Mouse (Mus musculus) liver, embryonic 16.5 days (tissue): ENCODE measurements around the gene Lmx1b. TPM values are rescaled to one million over a fixed set of nuclear protein-coding genes. Genes with fewer than 3 reads are reported as not detected.

Experiments
- ATAC-seq: fragments of 200-750 bp; cut with Nextera tagmentation; 2 replicates; pipeline ENCODE4 v1.8.0; 2017; ENCODE audit warnings: low read depth, mild to moderate bottlenecking, moderate number of reproducible peaks, moderate library complexity
- H3K27ac ChIP-seq: fragments of 300-500 bp; sonication (generic); 2 replicates; pipeline ENCODE4 v1.5.1; 2014; ENCODE audit warnings: mild to moderate bottlenecking, low read length
- H3K27me3 ChIP-seq: fragments of 300-500 bp; sonication (generic); 2 replicates; pipeline ENCODE4 v1.6.1; 2014; ENCODE audit warnings: low read depth, low read length, mixed read lengths; ENCODE audit not compliant: control insufficient read depth, insufficient read depth
- H3K36me3 ChIP-seq: fragments of 300-500 bp; sonication (generic); 2 replicates; pipeline ENCODE4 v1.6.1; 2014; ENCODE audit warnings: mild to moderate bottlenecking; ENCODE audit not compliant: control insufficient read depth, insufficient read depth
- H3K4me1 ChIP-seq: fragments of 300-500 bp; sonication (generic); 2 replicates; pipeline ENCODE4 v1.6.1; 2014; ENCODE audit warnings: low read depth, low read length, mixed read lengths; ENCODE audit not compliant: control insufficient read depth
- H3K4me2 ChIP-seq: fragments of 300-500 bp; sonication (generic); 2 replicates; pipeline ENCODE4 v1.6.1; 2014; ENCODE audit warnings: low read depth, low read length, mixed read lengths
- H3K4me3 ChIP-seq: fragments of 300-500 bp; sonication (generic); 2 replicates; pipeline ENCODE4 v1.5.1; 2014; ENCODE audit warnings: low read depth, mild to moderate bottlenecking, low read length
- H3K9ac ChIP-seq: fragments of 300-500 bp; sonication (generic); 2 replicates; pipeline ENCODE4 v1.6.1; 2014; ENCODE audit warnings: low read depth, low read length
- H3K9me3 ChIP-seq: fragments of 300-500 bp; sonication (generic); replicated peaks from 2 replicates; pipeline ENCODE4 v1.6.1; 2016; ENCODE audit warnings: low read length; ENCODE audit not compliant: control insufficient read depth
- WGBS: fragments of 180-500 bp; shearing (Covaris S2); extraction: QIAGEN DNeasy Blood & Tissue Kit; methylation state at CpG from one replicate; pipeline ENCODE4 v1.1.7; 2014; ENCODE audit not compliant: insufficient replicate concordance; 5-methylcytosine and 5-hydroxymethylcytosine counted together
- polyA plus RNA-seq: library from polyadenylated mRNA; unstranded; fragments of >200 nt; fragmentation: Nextera tagmentation; extraction: Ambion mirVana; gene quantifications from 2 replicates; pipeline ENCODE4 v1.2.1, GENCODE M21; 2015

Lmx1b gene
- polyA plus RNA-seq, 1 experiment from 2014 or later = not detected

DNA sequence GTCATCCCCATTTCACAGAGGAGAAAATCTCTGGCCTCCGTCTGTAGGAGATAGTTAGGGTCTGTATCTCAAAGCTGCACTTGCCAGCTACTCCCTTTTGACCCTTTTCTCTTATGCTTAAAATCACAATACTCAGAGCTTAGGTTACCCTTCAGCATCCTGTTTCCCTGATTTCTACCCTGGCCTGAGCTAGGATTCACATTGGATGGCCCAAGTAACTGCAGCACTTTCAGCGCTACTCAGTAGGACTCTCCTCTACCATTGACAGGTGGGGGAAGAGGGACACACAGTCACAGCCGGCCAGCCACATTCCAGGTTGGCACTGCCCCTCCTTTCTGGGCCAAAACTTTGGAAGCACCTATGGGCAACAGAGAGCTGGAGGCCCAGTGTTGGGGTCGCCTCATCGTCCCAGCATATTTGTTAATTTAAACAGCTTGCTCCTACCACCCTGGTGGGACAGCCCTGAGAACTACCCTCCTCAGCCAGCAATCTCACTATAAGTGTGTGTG lies 7.7 kb downstream of the Lmx1b start:
- no peaks in the 10 kb centered on the region for H3K36me3 ChIP-seq
- WGBS = 4% methylated on average over 5 of the region's 5 CpGs

GRCm38 (mm10) chr2:33631708-33632343 lies 8.5 kb downstream of the Lmx1b start:
- Histone ChIP-seq H3K36me3 (no peaks in the 10 kb centered on the region), H3K9ac (no peak overlapping the region), H3K27me3 (peaks cover 100% of the 10 kb centered on the region), H3K4me2 (no peak overlapping the region), H3K9me3 (no peaks in the 10 kb centered on the region), H3K27ac (no peak overlapping the region), H3K4me1 (no peaks in the 10 kb centered on the region), H3K4me3 (no peak overlapping the region)
- 2% methylated on average over 31 of the region's 31 CpGs for WGBS
- no peak for ATAC-seq

More for the DNA sequence above, 7.7 kb downstream of the Lmx1b start:
- no peaks in the 10 kb centered on the region for H3K4me1 ChIP-seq
- ATAC-seq = no peak
- no peak overlapping the region for H3K4me2 ChIP-seq
- H3K27ac ChIP-seq = no peak overlapping the region
- H3K4me3 ChIP-seq = no peak overlapping the region
- no peaks in the 10 kb centered on the region for H3K9me3 ChIP-seq
- H3K9ac ChIP-seq = no peak overlapping the region
- H3K27me3 ChIP-seq = peaks cover 100% of the 10 kb centered on the region

GRCm38 (mm10) chr2:33631022-33631707 lies 9.1 kb downstream of the Lmx1b start:
- Histone ChIP-seq H3K4me2 (no peak overlapping the region), H3K9ac (no peak overlapping the region)

DNA sequence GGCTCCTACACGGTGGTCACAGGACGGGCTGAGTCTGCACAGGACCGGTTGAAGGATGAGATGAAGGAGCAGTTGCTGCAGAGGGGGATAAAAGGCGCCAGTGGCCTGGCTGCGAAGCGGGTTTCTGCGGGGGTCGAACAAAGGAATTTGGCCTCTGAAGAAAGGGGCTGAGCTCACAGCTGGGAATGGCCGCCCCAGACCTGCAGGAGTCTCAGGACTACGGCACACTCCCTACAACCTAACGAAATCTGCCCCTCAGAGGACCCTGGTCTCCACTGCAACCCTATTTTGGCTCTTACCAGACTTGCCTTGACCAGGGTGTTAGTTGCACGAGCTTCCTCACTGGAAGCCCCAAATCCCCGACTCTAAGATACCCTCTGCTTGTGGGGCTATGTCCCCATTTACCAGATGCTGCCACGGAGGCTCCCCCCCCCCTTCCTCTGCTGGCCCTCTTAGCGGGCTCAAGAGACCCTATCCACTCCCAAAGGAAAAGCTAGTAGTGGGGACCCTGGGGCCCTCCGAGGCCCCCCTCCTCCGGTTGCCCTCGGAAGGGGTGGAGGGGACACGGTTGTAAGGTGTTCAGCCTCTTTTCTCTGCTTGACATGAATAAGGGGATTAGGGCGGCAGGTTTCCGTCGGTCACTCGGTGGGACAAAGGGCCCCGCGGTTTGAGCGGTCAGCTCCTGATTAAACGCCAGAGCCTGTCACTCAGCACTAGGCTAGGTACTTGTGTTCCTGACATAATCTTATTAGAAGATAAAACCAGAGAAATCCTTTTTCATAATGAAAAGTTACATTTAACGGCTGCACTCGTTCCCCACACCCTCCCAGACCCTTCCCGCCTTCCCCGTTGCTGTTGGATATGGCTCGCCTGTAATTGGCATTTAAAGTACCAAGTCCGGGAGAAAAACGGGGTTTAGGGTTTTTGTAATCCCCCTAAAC lies 10.0 kb downstream of the Lmx1b start:
- Histone ChIP-seq H3K9me3 (no peaks in the 10 kb centered on the region), H3K27ac (no peak overlapping the region), H3K4me3 (no peak overlapping the region), H3K9ac (no peak overlapping the region), H3K27me3 (peaks cover 98% of the 10 kb centered on the region), H3K4me2 (no peak overlapping the region), H3K36me3 (no peaks in the 10 kb centered on the region), H3K4me1 (no peaks in the 10 kb centered on the region)
- WGBS = 3% methylated on average over 34 of the region's 34 CpGs
- ATAC-seq = no peak

More at GRCm38 (mm10) chr2:33631022-33631707, 9.1 kb downstream of the Lmx1b start:
- Histone ChIP-seq H3K4me3 (no peak overlapping the region), H3K27ac (no peak overlapping the region), H3K36me3 (no peaks in the 10 kb centered on the region), H3K4me1 (no peaks in the 10 kb centered on the region), H3K27me3 (peaks cover 98% of the 10 kb centered on the region), H3K9me3 (no peaks in the 10 kb centered on the region)
- no peak for ATAC-seq
- WGBS = 1% methylated on average over 40 of the region's 40 CpGs

GRCm38 (mm10) chr2:33629641-33630040 lies 10.7 kb downstream of the Lmx1b start:
- Histone ChIP-seq H3K4me2 (no peak overlapping the region), H3K4me1 (no peaks in the 10 kb centered on the region), H3K9ac (no peak overlapping the region), H3K4me3 (no peak overlapping the region), H3K36me3 (no peaks in the 10 kb centered on the region), H3K27ac (no peak overlapping the region), H3K9me3 (no peaks in the 10 kb centered on the region), H3K27me3 (peaks cover 96% of the 10 kb centered on the region)
- ATAC-seq = no peak
- WGBS = 5% methylated on average over 6 of the region's 6 CpGs

DNA sequence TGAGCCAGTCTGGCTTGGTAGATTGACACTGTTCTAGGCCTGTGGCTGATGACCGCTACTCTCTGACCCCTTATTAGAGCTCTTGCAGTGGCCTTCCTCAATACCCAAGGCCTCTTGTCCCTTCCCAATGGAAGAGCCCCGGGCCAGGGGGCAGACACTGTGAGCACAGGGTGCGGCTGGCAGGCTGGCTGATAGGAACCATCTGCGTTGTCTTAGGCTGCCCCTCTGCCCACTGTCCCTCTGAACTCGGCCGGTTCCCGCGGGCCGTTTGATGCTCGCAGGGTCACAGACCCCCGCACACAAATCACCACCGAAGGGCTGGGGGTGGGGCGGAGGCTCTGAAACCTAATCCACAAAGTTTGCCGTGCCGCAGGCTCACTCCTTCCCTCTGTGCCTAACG lies 11.5 kb downstream of the Lmx1b start:
- no peak for ATAC-seq
- H3K9me3 ChIP-seq = no peaks in the 10 kb centered on the region
- WGBS = 2% methylated on average over 16 of the region's 16 CpGs
- no peak overlapping the region for H3K9ac ChIP-seq
- H3K4me3 ChIP-seq = no peak overlapping the region
- H3K4me1 ChIP-seq = no peaks in the 10 kb centered on the region
- no peak overlapping the region for H3K4me2 ChIP-seq
- H3K27ac ChIP-seq = no peak overlapping the region
- no peaks in the 10 kb centered on the region for H3K36me3 ChIP-seq
- H3K27me3 ChIP-seq = peaks cover 89% of the 10 kb centered on the region

GRCm38 (mm10) chr2:33627058-33627375 lies 13.3 kb downstream of the Lmx1b start:
- ATAC-seq = no peak
- no peak overlapping the region for H3K9ac ChIP-seq
- no peak overlapping the region for H3K4me2 ChIP-seq
- H3K4me3 ChIP-seq = no peak overlapping the region
- H3K9me3 ChIP-seq = no peaks in the 10 kb centered on the region
- H3K4me1 ChIP-seq = no peaks in the 10 kb centered on the region
- peaks cover 71% of the 10 kb centered on the region for H3K27me3 ChIP-seq
- H3K36me3 ChIP-seq = no peaks in the 10 kb centered on the region
- WGBS = 17% methylated on average over 10 of the region's 10 CpGs
- no peak overlapping the region for H3K27ac ChIP-seq

- peaks cover 66% of the 10 kb centered on the region for H3K27me3 ChIP-seq
- 27% methylated on average over 16 of the region's 16 CpGs for WGBS
Observed at GRCm38 (mm10) chr2:33626262-33627057, 13.9 kb downstream of the Lmx1b start.

More at GRCm38 (mm10) chr2:33626262-33627057, 13.9 kb downstream of the Lmx1b start:
- Histone ChIP-seq H3K9ac (no peak overlapping the region), H3K4me3 (no peak overlapping the region), H3K36me3 (no peaks in the 10 kb centered on the region), H3K4me1 (no peaks in the 10 kb centered on the region), H3K4me2 (no peak overlapping the region), H3K27ac (no peak overlapping the region), H3K9me3 (no peaks in the 10 kb centered on the region)
- no peak for ATAC-seq
